Mouse (Mus musculus) hindbrain, embryonic 16.5 days (tissue): ENCODE results near the gene Ccr6. TPM values are rescaled to one million over a fixed set of nuclear protein-coding genes. Genes with fewer than 3 reads are reported as not detected.
"Not testable (repeated sequence)": the region's sequence is repeated elsewhere in the genome, so short reads cannot be mapped to it uniquely, and the experiment has no call there.

ENCODE experiments used
- ATAC-seq: fragments of 200-750 bp; cut with Nextera tagmentation; 2 replicates; pipeline ENCODE4 v1.8.0; 2017; ENCODE audit warnings: moderate TSS enrichment, moderate library complexity
- H3K27ac ChIP-seq: fragments of 300-500 bp; sonication (generic); 2 replicates; pipeline ENCODE4 v1.5.1; 2014; ENCODE audit warnings: low read depth, mild to moderate bottlenecking, control low read depth, low read length, moderate library complexity
- H3K27me3 ChIP-seq: fragments of 300-500 bp; sonication (generic); replicated peaks from 2 replicates; pipeline ENCODE4 v1.6.1; 2014; ENCODE audit warnings: low read length; ENCODE audit not compliant: control insufficient read depth, insufficient read depth
- H3K36me3 ChIP-seq: fragments of 300-500 bp; sonication (generic); 2 replicates; pipeline ENCODE4 v1.6.1; 2014; ENCODE audit warnings: mild to moderate bottlenecking, low read length, moderate library complexity, mixed read lengths; ENCODE audit not compliant: control insufficient read depth, insufficient read depth
- H3K4me1 ChIP-seq: fragments of 300-500 bp; sonication (generic); 2 replicates; pipeline ENCODE4 v1.6.1; 2014; ENCODE audit warnings: low read depth, low read length; ENCODE audit not compliant: control insufficient read depth, insufficient read depth
- H3K4me2 ChIP-seq: fragments of 300-500 bp; sonication (generic); 2 replicates; pipeline ENCODE4 v1.6.1; 2014; ENCODE audit warnings: mild to moderate bottlenecking, low read length, control low read depth, moderate library complexity
- H3K4me3 ChIP-seq: fragments of 300-500 bp; sonication (generic); 2 replicates; pipeline ENCODE4 v1.5.1; 2014; ENCODE audit warnings: mild to moderate bottlenecking, low read length, control low read depth, moderate library complexity
- H3K9ac ChIP-seq: fragments of 300-500 bp; sonication (generic); 2 replicates; pipeline ENCODE4 v1.6.1; 2014; ENCODE audit warnings: low read depth, mild to moderate bottlenecking, control low read depth, low read length, moderate library complexity
- H3K9me3 ChIP-seq: fragments of 300-500 bp; sonication (generic); 2 replicates; pipeline ENCODE4 v1.6.1; 2014; ENCODE audit warnings: mild to moderate bottlenecking, low read length, moderate library complexity; ENCODE audit not compliant: control insufficient read depth
- WGBS: fragments of 180-500 bp; shearing (Covaris S2); extraction: QIAGEN DNeasy Blood & Tissue Kit; methylation state at CpG from one replicate; pipeline ENCODE4 v1.1.7; 2014; 5-methylcytosine and 5-hydroxymethylcytosine counted together
- polyA plus RNA-seq: library from polyadenylated mRNA; unstranded; fragments of >200 nt; fragmentation: Nextera tagmentation; extraction: Ambion mirVana; gene quantifications from 2 replicates; pipeline ENCODE4 v1.2.1, GENCODE M21; 2015

Gene Ccr6
- not detected in 2 replicates for polyA plus RNA-seq

DNA sequence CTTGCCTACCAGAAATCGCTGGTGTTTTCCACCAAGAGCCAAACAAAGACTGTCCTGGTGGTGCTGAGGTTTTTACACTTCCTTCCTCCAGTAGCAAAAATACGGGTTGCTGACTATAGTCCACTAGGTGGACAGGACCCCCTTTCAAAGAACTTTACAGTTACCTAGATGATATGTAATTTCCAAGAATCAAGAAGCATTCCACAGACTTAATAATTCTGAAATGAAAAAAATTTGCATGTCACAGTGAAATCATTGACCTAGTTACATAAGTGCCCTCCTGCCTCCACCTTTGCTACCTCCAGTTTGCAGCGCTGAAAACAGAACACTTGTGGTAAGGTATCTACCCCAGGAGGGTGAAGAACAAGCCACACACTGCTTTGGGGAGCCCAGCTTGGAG, at the start of gene Ccr6:
Ccr6 (plus strand) TSS at position 301 of the 400 bp plus-strand sequence.
- H3K36me3 ChIP-seq = no peaks in the 10 kb centered on the region
- 78% methylated on average over 3 of the region's 3 CpGs for WGBS
- no peak within 1 kb of the TSS for H3K27ac ChIP-seq
- H3K27me3 ChIP-seq = no peaks in the 10 kb centered on the region
- H3K9me3 ChIP-seq = no peaks in the 10 kb centered on the region
- no peak within 1 kb of the TSS for H3K9ac ChIP-seq
- H3K4me3 ChIP-seq = no peak within 1 kb of the TSS
- no peak for ATAC-seq
- H3K4me1 ChIP-seq = no peaks in the 10 kb centered on the region
- H3K4me2 ChIP-seq = no peak within 1 kb of the TSS

DNA sequence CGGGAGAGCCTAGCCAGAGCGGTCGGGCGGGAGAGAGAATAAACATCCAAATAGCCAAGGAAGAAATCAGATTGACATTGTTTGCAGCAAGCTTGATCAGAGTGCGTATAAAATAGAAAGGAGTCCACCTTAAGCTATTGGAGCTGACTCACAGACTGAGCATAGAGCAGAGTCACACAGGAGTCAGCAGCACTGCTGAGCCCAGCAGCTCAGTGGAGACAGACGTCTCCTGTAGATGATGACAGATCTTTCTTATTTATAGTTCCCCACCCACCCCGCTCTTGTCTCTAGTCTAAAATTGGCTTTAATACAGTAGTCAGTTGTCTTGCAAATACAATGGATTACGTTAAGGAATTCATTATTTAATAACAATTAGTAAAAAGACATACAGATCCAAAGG, 42.2 kb upstream of the Ccr6 start:
- H3K4me2 ChIP-seq = no peak overlapping the region
- no peaks in the 10 kb centered on the region for H3K27me3 ChIP-seq
- no peak overlapping the region for H3K9ac ChIP-seq
- no peak overlapping the region for H3K4me3 ChIP-seq
- WGBS = 89% methylated on average over 8 of the region's 8 CpGs
- H3K36me3 ChIP-seq = peaks cover 17% of the 10 kb centered on the region
- H3K4me1 ChIP-seq = no peaks in the 10 kb centered on the region
- no peak overlapping the region for H3K27ac ChIP-seq
- H3K9me3 ChIP-seq = no peaks in the 10 kb centered on the region
- ATAC-seq = no peak

DNA sequence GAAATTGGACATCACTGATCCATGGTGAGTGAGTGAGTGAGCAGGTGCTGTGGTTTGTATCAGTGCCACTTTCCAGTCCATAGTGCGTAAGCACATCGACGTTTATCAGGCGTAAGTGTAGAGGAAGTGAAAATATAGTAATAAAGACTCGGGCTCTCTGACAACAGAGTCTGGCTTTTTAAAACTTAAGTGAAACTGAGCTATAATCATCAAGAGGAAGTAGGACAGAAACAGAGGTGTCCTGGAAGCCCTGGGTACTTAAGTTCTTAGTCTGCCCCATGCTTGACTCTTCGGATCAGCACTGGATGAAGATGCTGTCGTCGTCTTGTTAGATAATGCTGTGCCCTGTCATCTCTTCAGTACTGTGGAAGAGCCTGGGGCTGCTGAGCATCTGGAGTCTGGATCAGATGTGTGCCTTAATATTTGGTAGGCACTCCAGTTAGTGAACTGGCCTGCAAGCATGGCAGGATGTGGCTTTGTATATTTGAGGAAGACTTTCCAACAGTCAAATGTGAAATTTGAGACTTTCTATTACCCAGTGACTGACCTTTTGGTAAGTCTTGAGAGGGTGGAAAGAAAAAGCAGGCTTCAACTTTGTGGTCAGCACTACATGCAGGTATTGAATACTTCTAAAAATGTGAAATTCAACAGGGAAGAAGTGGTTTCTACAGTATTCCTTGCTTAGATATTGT, 40.0 kb upstream of the Ccr6 start:
- no peak for ATAC-seq
- 91% methylated on average over 8 of the region's 8 CpGs for WGBS
- H3K4me2 ChIP-seq = no peak overlapping the region
- H3K27ac ChIP-seq = no peak overlapping the region
- H3K9me3 ChIP-seq = no peaks in the 10 kb centered on the region
- H3K4me3 ChIP-seq = no peak overlapping the region
- H3K36me3 ChIP-seq = peaks cover 11% of the 10 kb centered on the region
- no peaks in the 10 kb centered on the region for H3K4me1 ChIP-seq
- no peaks in the 10 kb centered on the region for H3K27me3 ChIP-seq
- no peak overlapping the region for H3K9ac ChIP-seq

DNA sequence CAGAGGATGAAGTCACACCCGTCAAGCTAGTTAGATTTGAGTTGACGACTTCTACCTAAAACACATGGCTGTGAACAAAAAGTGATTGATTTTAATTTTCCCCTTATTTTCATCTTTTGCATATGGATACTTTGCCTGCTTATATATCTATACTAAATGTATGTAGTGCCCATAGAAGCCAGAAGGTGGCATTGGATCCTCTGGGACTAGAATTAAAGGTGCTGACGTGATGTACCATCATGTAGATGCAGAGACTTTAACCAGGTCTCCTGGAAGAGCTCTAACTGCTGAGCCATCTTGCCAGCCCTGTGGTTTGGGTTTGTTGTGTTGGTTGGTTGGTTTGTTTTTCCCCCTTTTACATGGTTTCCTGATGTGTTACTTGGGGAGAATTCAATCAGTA, 38.2 kb upstream of the Ccr6 start:
- H3K9me3 ChIP-seq = no peaks in the 10 kb centered on the region
- WGBS = 72% methylated on average over 3 of the region's 3 CpGs
- no peak overlapping the region for H3K9ac ChIP-seq
- no peak overlapping the region for H3K4me3 ChIP-seq
- no peak overlapping the region for H3K27ac ChIP-seq
- peaks cover 7% of the 10 kb centered on the region for H3K36me3 ChIP-seq
- no peaks in the 10 kb centered on the region for H3K27me3 ChIP-seq
- H3K4me1 ChIP-seq = no peaks in the 10 kb centered on the region
- ATAC-seq = no peak
- no peak overlapping the region for H3K4me2 ChIP-seq

DNA sequence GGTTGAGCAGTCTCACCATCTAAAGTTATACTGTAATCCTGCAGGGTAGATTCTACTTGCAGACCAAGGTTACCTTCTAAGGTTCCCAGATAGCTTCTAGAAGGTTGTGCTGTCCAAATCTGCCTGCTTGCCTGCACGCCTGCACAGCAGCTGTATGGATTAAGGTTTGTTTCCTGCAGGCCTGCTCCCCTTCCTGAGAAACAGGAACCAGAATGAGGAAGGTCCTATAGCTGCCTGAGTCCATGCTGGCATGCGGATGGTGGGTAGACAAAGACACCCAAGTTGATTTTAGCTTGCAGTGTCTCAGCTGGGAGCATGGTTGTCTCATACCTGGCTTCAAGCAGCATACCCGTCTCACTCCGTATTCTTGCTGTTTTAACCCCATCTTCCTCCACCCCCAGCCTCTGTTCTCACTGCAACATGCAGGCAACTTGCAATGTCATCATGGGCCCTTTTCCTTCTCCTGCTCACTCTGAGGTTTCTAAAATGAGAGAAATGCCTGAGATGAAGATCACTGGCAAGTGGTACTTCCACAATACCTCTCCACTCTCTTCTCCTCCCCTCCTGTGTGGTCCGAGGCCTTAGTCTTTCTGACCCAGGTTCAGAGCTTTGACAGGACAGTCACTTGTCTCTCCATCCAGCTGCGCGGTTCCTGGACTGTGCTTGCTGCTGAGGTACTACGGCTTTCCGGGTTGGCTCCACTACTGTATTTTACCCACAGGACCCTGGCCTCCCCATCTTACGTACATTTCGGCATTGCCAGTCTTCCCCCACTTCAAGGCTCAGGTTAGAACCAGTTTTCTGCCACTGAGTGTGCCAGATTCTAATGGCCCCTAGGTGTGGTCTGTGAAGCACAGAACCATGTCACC, 36.5 kb upstream of the Ccr6 start:
- 90% methylated on average over 11 of the region's 11 CpGs for WGBS
- no peak overlapping the region for H3K27ac ChIP-seq
- H3K9me3 ChIP-seq = no peaks in the 10 kb centered on the region
- no peaks in the 10 kb centered on the region for H3K27me3 ChIP-seq
- no peak overlapping the region for H3K9ac ChIP-seq
- H3K4me1 ChIP-seq = no peaks in the 10 kb centered on the region
- H3K4me2 ChIP-seq = no peak overlapping the region
- no peak for ATAC-seq
- peaks cover 3% of the 10 kb centered on the region for H3K36me3 ChIP-seq
- no peak overlapping the region for H3K4me3 ChIP-seq

DNA sequence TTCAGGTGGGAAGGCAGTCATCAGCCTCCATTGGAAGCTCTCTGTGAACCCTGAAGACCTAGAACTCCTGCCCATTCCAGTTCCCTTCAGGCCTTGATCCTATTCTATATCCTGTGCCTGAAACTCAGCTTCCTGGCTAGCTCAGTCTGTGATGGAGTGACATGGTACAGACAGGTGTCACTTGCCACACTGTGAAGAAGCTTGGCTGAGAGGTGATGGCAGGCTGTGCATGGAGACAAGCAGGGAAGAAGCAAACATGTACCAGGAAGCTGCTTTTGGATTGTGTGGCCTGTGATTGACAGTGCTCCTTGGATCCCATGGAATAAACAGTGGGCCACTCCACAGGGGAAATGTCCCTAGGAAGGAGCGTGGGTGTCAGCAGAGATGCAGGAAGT, 35.9 kb upstream of the Ccr6 start:
- ATAC-seq = no peak
- Histone ChIP-seq H3K27ac (no peak overlapping the region), H3K9ac (no peak overlapping the region), H3K4me3 (no peak overlapping the region), H3K9me3 (no peaks in the 10 kb centered on the region), H3K27me3 (no peaks in the 10 kb centered on the region), H3K4me2 (no peak overlapping the region), H3K36me3 (no peaks in the 10 kb centered on the region; the same call in 1 of the 2 replicates), H3K4me1 (no peaks in the 10 kb centered on the region)
- 75% methylated on average over 1 of the region's 1 CpGs for WGBS

DNA sequence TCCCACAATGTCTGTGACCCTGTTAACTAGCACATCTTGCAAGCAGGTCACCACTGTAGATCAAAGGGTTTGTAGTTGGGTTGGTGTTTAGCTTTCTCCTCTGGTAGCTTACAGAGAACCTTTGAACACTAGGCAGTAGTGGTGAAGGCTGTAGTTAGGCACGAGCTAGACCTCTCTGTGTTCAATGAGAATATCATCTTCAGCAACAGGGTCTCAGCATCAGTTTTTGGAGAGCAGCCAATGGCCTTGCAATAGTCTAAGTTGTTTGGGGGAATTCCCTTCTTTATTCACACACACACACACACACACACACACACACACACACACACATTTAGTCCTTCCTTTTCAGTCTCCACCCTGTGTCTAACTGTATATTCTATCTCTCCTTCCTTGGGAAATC, 32.4 kb upstream of the Ccr6 start:
- no peak overlapping the region for H3K27ac ChIP-seq
- H3K4me1 ChIP-seq = no peaks in the 10 kb centered on the region
- no peak for ATAC-seq
- H3K36me3 ChIP-seq = no peaks in the 10 kb centered on the region
- no peaks in the 10 kb centered on the region for H3K27me3 ChIP-seq
- WGBS = 78% methylated on average over 1 of the region's 1 CpGs
- H3K4me2 ChIP-seq = no peak overlapping the region
- H3K4me3 ChIP-seq = no peak overlapping the region
- H3K9ac ChIP-seq = no peak overlapping the region
- no peaks in the 10 kb centered on the region for H3K9me3 ChIP-seq

DNA sequence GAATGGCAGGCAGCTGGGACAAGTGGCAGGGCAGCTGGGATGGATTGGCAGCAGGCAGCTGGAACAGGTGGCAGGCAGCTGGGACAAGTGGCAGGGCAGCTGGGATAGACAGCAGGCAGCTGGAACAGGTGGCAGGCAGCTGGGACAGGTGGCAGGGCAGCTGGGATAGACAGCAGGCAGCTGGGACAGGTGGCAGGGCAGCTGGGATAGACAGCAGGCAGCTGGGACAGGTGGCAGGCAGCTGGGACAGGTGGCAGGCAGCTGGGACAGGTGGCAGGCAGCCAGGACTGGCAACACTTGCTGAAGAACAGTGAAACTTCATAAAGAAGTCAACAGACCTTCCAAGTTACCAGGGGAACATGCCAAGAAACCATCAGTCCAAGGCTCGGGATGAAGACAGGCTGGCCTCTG, 30.6 kb upstream of the Ccr6 start:
- not testable (repeated sequence) for H3K36me3 ChIP-seq, H3K27me3 ChIP-seq, H3K27ac ChIP-seq, H3K9ac ChIP-seq, H3K4me1 ChIP-seq, ATAC-seq, H3K9me3 ChIP-seq, H3K4me2 ChIP-seq, H3K4me3 ChIP-seq
- WGBS = 70% methylated on average over 1 of the region's 1 CpGs

DNA sequence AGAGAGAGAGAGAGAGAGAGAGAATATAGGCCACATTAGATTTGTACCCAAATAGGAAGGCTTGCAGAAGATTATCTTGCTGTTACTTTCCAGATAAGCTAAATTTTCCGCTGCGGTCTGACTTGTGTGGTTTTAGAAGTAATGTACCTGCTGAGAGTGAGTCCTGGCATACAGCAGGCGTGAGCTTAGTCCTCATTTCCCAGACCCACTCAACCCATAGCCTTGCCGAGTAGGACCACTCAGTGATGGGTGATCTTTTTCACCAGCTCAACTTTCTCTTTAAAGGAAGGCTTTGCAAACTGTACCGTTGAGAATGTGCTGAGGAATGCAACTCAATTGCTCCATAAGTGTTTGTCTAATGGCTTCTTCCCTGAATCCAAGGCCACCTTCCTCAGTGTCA, 29.2 kb upstream of the Ccr6 start:
- ATAC-seq = no peak
- Histone ChIP-seq H3K9me3 (no peaks in the 10 kb centered on the region), H3K4me1 (no peaks in the 10 kb centered on the region)

More for the DNA sequence above, 29.2 kb upstream of the Ccr6 start:
- H3K9ac ChIP-seq = no peak overlapping the region
- no peak overlapping the region for H3K4me3 ChIP-seq
- 98% methylated on average over 5 of the region's 5 CpGs for WGBS
- H3K27ac ChIP-seq = no peak overlapping the region
- H3K4me2 ChIP-seq = no peak overlapping the region
- H3K36me3 ChIP-seq = no peaks in the 10 kb centered on the region
- H3K27me3 ChIP-seq = no peaks in the 10 kb centered on the region
